In the genomic region with DNA sequence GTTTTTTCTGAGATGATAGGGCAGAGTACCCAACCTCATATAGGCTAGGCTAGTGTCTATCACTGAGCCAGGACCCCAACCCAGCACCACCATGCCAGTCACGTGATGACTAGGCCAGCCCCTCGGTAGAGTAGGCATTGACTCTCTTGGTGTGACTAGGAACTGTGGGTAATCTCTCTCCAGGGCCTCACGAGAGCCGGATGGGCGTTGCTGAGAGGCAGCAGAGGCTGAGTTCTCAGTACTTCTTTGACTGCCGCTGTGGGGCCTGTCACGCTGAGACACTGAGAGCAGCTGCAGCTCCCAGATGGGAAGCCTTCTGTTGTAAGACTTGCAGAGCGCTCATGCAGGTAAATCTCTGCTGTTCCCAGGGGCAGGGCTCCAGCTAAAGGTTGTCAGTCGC, we compare ENCODE assay signal across 13 mouse cellular contexts. TPM values are rescaled to one million over a fixed set of nuclear protein-coding genes. Genes with fewer than 3 reads are reported as not detected.
DNase-seq lines count a peak whose midpoint lies in the region; ATAC-seq and TF ChIP-seq lines count a peak whose summit lies in the region.
"Had no signal": no experiment of that assay in that cellular context is flagged by ENCODE, and none has a peak within 500 bp of the region (broad histone marks: within the 10 kb centered on the region; RNA-seq: fewer than 3 reads in every experiment).

No protein-coding gene starts in this region.

- 77% methylated on average over 9 of the region's 9 CpGs for WGBS in heart, embryonic 15.5 days

- no peaks in the 10 kb centered on the region for H3K9me3 ChIP-seq in heart, embryonic 15.5 days (replicated peaks)
- H3K9me3 ChIP-seq: heart, embryonic 10.5 days; liver, embryonic 12.5 days had no signal

- H3K79me2 ChIP-seq in myocyte (ENCODE audit: control insufficient read depth, insufficient read depth), result no peaks in the 10 kb centered on the region

- peak; percentile 39; the same call in 1 of the 2 replicates for ATAC-seq in heart, embryonic 15.5 days (replicated peaks; ENCODE audit: insufficient number of reproducible peaks, insufficient read depth, low FRiP score, low read depth)
- ATAC-seq: liver, embryonic 12.5 days had no signal

- H3ac ChIP-seq in myocyte (ENCODE audit: control insufficient read depth, insufficient read length), result no peak overlapping the region

- peak; percentile 67 for TF ChIP-seq POLR2A in myocyte (IDR thresholded peaks at IDR 0.05; ENCODE audit: insufficient read length, low read depth)

- H3K4me1 ChIP-seq in heart, embryonic 15.5 days (replicated peaks), result peaks cover 24% of the 10 kb centered on the region

- H3K4me2 ChIP-seq in heart, embryonic 15.5 days, result no peak overlapping the region
- H3K4me2 ChIP-seq in myocyte (ENCODE audit: low read depth), result peak overlapping the region; percentile 96
- H3K4me2 ChIP-seq: liver, embryonic 12.5 days had no signal

- 0 out of 2 replicates have a peak, but pooled peaks cover 3% of the 10 kb centered on the region for H3K36me3 ChIP-seq in heart, embryonic 15.5 days
- no peaks in the 10 kb centered on the region for H3K36me3 ChIP-seq in myocyte (ENCODE audit: control insufficient read depth, insufficient read depth)
- H3K36me3 ChIP-seq: liver, embryonic 12.5 days had no signal

- H3K27me3 ChIP-seq in heart, embryonic 15.5 days, result no peaks in the 10 kb centered on the region
- no peaks in the 10 kb centered on the region for H3K27me3 ChIP-seq in myocyte (ENCODE audit: control insufficient read depth, insufficient read depth, insufficient read length)
- H3K27me3 ChIP-seq: liver, embryonic 12.5 days had no signal

- H3K9ac ChIP-seq in heart, embryonic 15.5 days, result no peak overlapping the region
- H3K9ac ChIP-seq: liver, embryonic 12.5 days had no signal

- no peak overlapping the region for H3K4me3 ChIP-seq in heart, embryonic 15.5 days
- peak overlapping the region; percentile 6 for H3K4me3 ChIP-seq in myocyte
- H3K4me3 ChIP-seq: heart, embryonic 10.5 days; liver, embryonic 12.5 days had no signal

- no peak for DNase-seq in heart, adult 8-10 months (ENCODE audit: low spot score)
- DNase-seq in right cerebral cortex, postnatal 25 days, result peak; percentile 41
- no peak for DNase-seq in right cerebral cortex, postnatal 14 days
- peak; percentile 93 for DNase-seq in ZHBTc4 (ENCODE audit: low read depth, low spot score)
- DNase-seq in T-cell, adult 2 months (ENCODE audit: low spot score), result no peak
- DNase-seq: kidney, adult 8-10 months; thymus, postnatal 36 days had no signal

- H3K27ac ChIP-seq in heart, embryonic 15.5 days, result no peak overlapping the region
- H3K27ac ChIP-seq: heart, embryonic 10.5 days; liver, embryonic 12.5 days had no signal

TF ChIP-seq in myocyte, 11 proteins besides CTCF, POLR2A, EP300 and RAD21:
- TF ChIP-seq TCF3 (IDR thresholded peaks at IDR 0.05; ENCODE audit: insufficient read length, low read depth) (no peak), MYOD1 (IDR thresholded peaks at IDR 0.05; ENCODE audit: control insufficient read depth in 1 of 3, insufficient read length in 2 of 3, low read depth in 2 of 3) (peak; percentile 79 to 87 (median 84)), TCF12 (IDR thresholded peaks at IDR 0.05; ENCODE audit: insufficient read depth, poor library complexity, severe bottlenecking) (peak; percentile 29), SRF (IDR thresholded peaks at IDR 0.05; ENCODE audit: control insufficient read depth, insufficient read length, low read depth) (no peak), USF1 (IDR thresholded peaks at IDR 0.05; ENCODE audit: low read depth) (peak; percentile 97), MAX (IDR thresholded peaks at IDR 0.05; ENCODE audit: low read depth) (no peak), POLR2AphosphoS2 (IDR thresholded peaks at IDR 0.05; ENCODE audit: insufficient read length, low read depth) (peak; percentile 70), E2F4 (IDR thresholded peaks at IDR 0.05; ENCODE audit: insufficient read depth) (no peak), MYOG (IDR thresholded peaks at IDR 0.05; ENCODE audit: control insufficient read depth in 1 of 3, insufficient read depth in 1 of 3, insufficient read length in 2 of 3, low read depth in 2 of 3) (peak; percentile 34 to 71 (median 35)), CEBPB (IDR thresholded peaks at IDR 0.05; ENCODE audit: insufficient read depth, poor library complexity, severe bottlenecking) (no peak), REST (IDR thresholded peaks at IDR 0.05; ENCODE audit: insufficient read depth, insufficient read length) (no peak)

RNA-seq across cellular contexts. Expression of gene Serpinf1, which starts 22.4 kb away (rescaled TPM):
- polyA plus RNA-seq in heart, embryonic 15.5 days (2015; fragmentation: Nextera tagmentation; extraction: Ambion mirVana), result 34.7 and 54.2 TPM in 2 replicates
- total RNA-seq in heart, adult 8-10 months (2022), result 10 to 100 TPM; 13.2 to 18.3 (median 16.8) TPM
- 911 TPM for polyA plus RNA-seq in myocyte (2012; fragmentation: generic; extraction: Trizol)
- total RNA-seq: MEL had no signal

RNA-seq across cellular contexts. Expression of gene Serpinf2, which starts 39.3 kb away (rescaled TPM):
- polyA plus RNA-seq in heart, embryonic 15.5 days (2015; fragmentation: Nextera tagmentation; extraction: Ambion mirVana), result 0.35 and 4.3 TPM in 2 replicates
- total RNA-seq in heart, adult 8-10 months (2022), result not detected
- 0.06 TPM for polyA plus RNA-seq in myocyte (2012; fragmentation: generic; extraction: Trizol)
- total RNA-seq: MEL had no signal
- polyA plus RNA-seq: hindbrain, embryonic 11.5 days had no signal

RNA-seq across cellular contexts. Expression of gene Smyd4, which starts 51.9 kb away (rescaled TPM):
- 12.3 and 13.4 TPM in 2 replicates for polyA plus RNA-seq in heart, embryonic 15.5 days (2015; fragmentation: Nextera tagmentation; extraction: Ambion mirVana)
- total RNA-seq in heart, adult 8-10 months (2022), result 10 to 100 TPM in 1 of 4 experiments, 1 to 10 TPM in 3; 5.7 to 10.1 (median 8.3) TPM
- 6.9 TPM for polyA plus RNA-seq in myocyte (2012; fragmentation: generic; extraction: Trizol)

RNA-seq across cellular contexts. Expression of gene Rpa1, which starts 52.0 kb away (rescaled TPM):
- polyA plus RNA-seq in heart, embryonic 15.5 days (2015; fragmentation: Nextera tagmentation; extraction: Ambion mirVana), result 83.6 and 86.2 TPM in 2 replicates
- total RNA-seq in heart, adult 8-10 months (2022), result 10 to 100 TPM; 62.6 to 69.4 (median 67.4) TPM
- 63.4 TPM for polyA plus RNA-seq in myocyte (2012; fragmentation: generic; extraction: Trizol)

RNA-seq across cellular contexts. Expression of gene Wdr81, which starts 54.4 kb away (rescaled TPM):
- 3.1 and 4.5 TPM in 2 replicates for polyA plus RNA-seq in heart, embryonic 15.5 days (2015; fragmentation: Nextera tagmentation; extraction: Ambion mirVana)
- 10 to 100 TPM in 1 of 4 experiments, 1 to 10 TPM in 3; 7.9 to 10.1 (median 8.8) TPM for total RNA-seq in heart, adult 8-10 months (2022)
- 17.3 TPM for polyA plus RNA-seq in myocyte (2012; fragmentation: generic; extraction: Trizol)

Comparison
In these comparisons a context has a peak if more than half of its experiments do, and no peak if none do; other contexts are left out.
1. DNase-seq: peak in right cerebral cortex, postnatal 25 days (single experiment) and ZHBTc4 (single experiment); none in heart, adult 8-10 months (single experiment), right cerebral cortex, postnatal 14 days (single experiment) and T-cell, adult 2 months (single experiment).
2. RNA of gene Serpinf1, which starts 22.4 kb away (polyA plus RNA-seq): 911 TPM in myocyte (single experiment); 34.7 to 54.2 TPM in heart, embryonic 15.5 days; every median in the first group is over 10 times any median in the second.